Mouse (Mus musculus) layer of hippocampus, adult 2 months (tissue): ENCODE measurements around the gene Panx3. TPM values are rescaled to one million over a fixed set of nuclear protein-coding genes. Genes with fewer than 3 reads are reported as not detected.

Experiments
- DNase-seq, 2 experiments: peaks; one replicate each; pipeline ENCODE4 v3.0.0; 2022; ENCODE audit warnings: low spot score in 2 of 2
- H3K27ac ChIP-seq: fragments of 200-600 bp; 2 replicates; pipeline ENCODE4 v1.8.1; 2022
- H3K4me3 ChIP-seq: fragments of 200-600 bp; 2 replicates; pipeline ENCODE4 v1.8.1; 2022; ENCODE audit warnings: mild to moderate bottlenecking
- CTCF ChIP-seq: fragments of 200-600 bp; conservative IDR thresholded peaks from 2 replicates; pipeline ENCODE4 v1.8.1; 2022; ENCODE audit warnings: antibody characterized with exemption, mild to moderate bottlenecking, moderate library complexity
- total RNA-seq, 2 experiments: library from RNA; stranded (reverse); gene quantifications; 2 replicates each; pipeline ENCODE4 v1.2.3; 2021

The Panx3 gene
- total RNA-seq, 2 experiments from 2014 or later = not detected

DNA sequence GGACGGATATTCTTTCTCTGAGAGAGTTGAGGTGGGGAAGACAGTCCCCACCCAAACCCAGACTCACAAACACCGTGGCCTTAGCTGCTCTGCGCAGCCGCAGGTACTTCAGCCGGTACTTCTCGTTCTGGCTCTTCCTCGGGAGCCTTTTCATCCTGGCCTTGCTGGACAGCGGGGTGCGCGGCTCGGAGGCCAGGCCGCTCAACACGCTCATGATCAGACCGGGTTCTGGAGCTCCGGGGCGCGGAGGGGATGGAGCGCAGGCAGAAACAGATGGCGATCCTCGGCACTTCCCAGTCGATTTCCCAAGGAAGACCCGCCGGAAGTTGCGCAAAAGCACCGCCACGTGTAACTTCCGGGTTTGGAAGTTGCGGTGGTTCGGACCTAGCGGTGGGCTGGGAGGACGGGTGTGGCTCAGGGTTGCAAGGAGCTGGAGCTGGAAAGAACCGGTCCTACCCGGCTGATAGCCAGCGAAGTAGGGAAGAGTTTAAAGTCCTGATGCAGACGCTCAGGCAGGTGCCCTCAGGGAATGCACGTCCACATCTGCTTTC lies 12.0 kb downstream of the Panx3 start, which contains the start of gene Tbrg1:
Gene Tbrg1 (minus strand): TSS at position 382 of the 551 bp plus-strand sequence.
- peak; percentile 68 to 81 for DNase-seq
- TF ChIP-seq CTCF = no peak; the same call in 1 of the 2 replicates
- peak within 1 kb of the TSS; percentile 82 for H3K4me3 ChIP-seq
- peak within 1 kb of the TSS; percentile 81 for H3K27ac ChIP-seq

DNA sequence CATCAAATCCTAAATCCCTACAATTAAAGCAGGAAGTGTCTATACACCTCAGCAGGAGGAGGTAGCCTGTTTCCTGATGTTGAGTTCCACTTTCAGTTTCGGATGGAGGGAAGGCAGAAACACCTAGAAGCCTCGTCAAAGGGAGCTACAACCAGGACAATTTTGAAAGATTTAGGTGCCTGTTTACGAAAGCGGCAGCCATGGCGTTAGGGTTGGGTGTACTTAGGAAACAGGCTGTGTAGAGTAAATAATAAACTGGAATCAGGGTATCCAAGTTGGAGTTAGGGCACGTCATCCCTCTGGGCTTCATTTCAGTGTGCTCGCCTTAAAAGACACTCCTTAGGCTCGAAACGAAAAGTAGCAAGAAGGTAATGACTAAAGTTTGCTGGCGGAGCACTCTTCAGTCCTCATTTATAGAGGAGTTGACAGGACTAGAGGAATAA lies 12.6 kb downstream of the Panx3 start:
- peak overlapping the region; percentile 82 for H3K4me3 ChIP-seq
- peak overlapping the region; percentile 81 for H3K27ac ChIP-seq
- no peak for TF ChIP-seq CTCF
- DNase-seq = no peak

DNA sequence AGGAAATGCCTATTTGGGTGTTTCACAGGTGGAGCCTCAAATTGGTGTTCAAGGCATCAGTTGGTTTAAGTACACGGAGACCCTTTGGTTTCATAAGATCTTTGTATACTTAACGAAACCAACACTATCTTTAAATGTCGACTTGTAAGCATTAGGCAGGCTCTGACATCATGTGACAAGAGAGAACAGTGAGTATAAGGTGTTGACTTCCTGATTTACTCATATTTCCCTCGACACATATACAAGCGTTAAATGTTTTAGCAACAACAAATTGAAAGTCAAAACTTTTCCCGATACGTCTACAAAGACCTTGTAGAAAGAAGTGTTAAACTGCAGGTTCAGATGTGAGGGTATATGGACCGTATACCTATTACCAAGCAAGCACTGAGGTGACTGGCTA lies 13.1 kb downstream of the Panx3 start:
- no peak for TF ChIP-seq CTCF
- H3K27ac ChIP-seq = no peak overlapping the region
- H3K4me3 ChIP-seq = peak overlapping the region; percentile 82
- no peak for DNase-seq

DNA sequence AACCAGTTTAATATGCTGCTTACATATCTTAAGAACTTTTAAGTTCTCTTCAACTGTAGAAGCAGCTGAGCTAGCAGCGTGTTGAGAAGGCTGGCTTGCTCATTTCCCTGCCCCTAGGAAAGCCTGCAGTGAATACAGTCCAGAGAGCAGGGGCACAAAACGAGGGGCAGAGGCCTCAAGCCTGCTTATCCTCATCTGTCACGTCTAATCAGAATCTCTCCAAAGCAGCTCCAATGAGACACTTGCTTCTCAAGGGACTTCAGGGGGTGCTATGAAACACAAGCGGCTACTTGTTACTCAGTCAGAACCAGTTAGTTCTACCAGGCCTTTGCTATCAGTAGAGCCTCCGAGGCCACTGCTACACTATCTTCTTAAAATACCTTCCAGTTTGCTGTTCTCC lies 15.2 kb downstream of the Panx3 start:
- Histone ChIP-seq H3K27ac (no peak overlapping the region), H3K4me3 (no peak overlapping the region)
- no peak for DNase-seq
- TF ChIP-seq CTCF = no peak

DNA sequence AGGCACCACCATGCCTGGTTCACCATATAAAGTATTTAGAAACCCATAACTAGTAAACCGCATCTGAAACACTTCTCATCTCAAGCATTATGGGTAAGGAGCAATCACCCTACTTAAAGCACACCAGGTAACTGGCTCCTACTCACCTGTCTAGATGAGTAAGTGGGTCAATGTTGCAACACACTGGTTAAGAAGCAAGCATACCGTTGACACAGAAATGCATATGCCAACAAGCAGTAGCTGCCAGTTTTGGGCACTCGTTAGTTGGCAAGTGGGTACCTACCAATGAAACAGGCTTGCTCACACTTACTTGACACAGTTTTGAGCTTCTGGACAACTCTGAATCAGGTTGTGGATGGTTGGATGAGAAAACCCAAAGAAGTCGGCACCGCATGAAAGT lies 18.4 kb downstream of the Panx3 start:
- TF ChIP-seq CTCF = no peak
- no peak overlapping the region for H3K27ac ChIP-seq
- H3K4me3 ChIP-seq = no peak overlapping the region
- no peak for DNase-seq

DNA sequence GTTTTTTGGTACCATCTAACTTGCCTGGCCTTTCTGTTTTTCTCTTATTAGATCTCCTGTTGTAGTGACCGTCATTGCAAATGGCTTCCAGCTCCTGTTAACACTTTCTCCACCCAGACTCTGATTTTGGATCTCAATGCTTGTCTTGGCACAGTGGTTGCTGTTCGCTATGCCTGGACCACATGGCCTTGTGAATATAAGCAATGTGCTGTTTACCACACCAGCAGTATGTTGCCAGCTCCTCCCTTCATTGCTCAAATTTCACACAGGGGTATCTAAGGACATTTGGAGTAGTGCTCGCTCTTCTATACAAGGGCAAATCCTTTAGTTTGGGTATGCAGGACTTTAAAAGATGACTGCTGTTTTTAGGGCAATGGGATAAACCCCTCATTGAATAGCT lies 22.8 kb downstream of the Panx3 start:
- no peak for DNase-seq
- Histone ChIP-seq H3K27ac (peak overlapping the region; percentile 32; the same call in 1 of the 2 replicates), H3K4me3 (no peak overlapping the region)
- no peak for TF ChIP-seq CTCF

DNA sequence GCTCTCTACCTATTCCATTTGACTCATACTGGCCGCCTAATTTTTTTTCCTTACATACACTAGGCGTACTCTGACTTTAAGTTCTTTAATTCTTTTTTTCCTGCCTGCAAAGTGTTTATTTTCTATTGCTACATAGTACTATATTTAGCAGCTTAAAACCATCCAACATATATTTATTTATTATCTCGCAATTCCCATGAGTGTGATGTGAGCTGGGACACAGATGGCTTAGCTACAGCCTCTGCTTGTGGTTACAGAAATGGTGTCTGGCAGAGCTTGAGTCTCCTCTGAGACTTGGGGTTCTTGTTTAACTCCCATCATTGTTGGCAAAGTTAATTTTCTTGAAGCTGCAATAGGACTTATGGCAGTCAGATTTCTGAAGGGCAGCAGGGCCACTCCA lies 30.3 kb downstream of the Panx3 start:
- Histone ChIP-seq H3K27ac (no peak overlapping the region), H3K4me3 (no peak overlapping the region)
- no peak for TF ChIP-seq CTCF
- no peak for DNase-seq

DNA sequence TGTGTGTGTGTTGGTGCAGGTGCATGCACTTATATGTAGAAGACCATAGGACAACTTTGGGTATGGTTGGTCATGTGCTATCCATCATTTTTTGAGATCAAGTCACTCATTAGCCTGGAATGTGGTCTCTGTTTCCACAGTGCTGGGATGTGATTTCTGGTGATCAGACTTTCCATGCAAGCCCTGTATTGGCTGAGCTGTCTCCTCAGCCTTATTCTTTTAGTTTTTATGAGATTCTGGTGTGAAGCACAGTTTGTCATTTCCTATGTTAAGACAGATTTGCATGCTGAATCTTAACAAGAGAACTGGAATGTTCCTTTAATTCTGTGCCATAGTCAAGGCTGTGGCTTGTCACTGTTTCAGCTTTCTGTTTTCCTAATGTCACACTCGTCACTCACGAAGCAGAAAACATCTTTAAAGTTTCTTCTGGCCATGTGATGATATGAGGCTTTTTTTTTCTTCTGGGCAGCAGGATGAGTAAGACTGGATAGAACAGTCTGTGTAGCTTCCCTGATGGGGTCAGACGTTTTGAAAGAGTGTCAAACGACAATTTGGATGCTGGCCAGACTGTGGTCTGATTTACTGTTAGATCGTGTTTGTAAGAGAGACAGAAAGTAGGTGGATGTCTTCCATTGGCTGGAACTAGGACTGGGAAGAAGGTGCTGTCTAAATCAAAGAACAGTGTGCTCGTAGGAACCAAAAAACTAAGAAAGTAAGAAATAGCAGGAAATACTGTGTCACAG lies 32.1 kb downstream of the Panx3 start:
- TF ChIP-seq CTCF = no peak
- peak in 1 of 2 experiments; percentile 37 for DNase-seq
- peak overlapping the region; percentile 58 for H3K27ac ChIP-seq
- no peak overlapping the region for H3K4me3 ChIP-seq

DNA sequence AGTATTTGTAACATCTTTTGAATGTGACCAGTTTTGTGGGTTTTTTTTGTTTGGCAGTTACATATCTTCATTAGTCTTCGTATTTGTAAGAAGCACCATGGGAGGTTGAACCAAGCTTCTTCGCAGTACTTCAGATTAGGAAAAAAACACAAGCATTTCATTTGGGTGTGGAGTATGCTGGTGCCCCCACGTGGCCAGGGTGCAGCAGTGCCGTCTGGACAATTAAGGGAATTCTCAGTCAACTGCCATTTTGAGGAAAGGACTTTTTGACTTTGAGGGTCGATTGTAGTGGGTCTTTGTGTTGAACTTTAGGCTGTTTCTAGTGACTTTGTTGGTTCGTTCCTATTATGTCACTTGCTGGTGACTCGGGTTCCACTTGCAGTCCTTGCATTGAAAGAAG lies 32.7 kb downstream of the Panx3 start:
- peak; percentile 53 to 70 for DNase-seq
- H3K4me3 ChIP-seq = no peak overlapping the region
- peak overlapping the region; percentile 58 for H3K27ac ChIP-seq
- peak; percentile 89 for TF ChIP-seq CTCF

DNA sequence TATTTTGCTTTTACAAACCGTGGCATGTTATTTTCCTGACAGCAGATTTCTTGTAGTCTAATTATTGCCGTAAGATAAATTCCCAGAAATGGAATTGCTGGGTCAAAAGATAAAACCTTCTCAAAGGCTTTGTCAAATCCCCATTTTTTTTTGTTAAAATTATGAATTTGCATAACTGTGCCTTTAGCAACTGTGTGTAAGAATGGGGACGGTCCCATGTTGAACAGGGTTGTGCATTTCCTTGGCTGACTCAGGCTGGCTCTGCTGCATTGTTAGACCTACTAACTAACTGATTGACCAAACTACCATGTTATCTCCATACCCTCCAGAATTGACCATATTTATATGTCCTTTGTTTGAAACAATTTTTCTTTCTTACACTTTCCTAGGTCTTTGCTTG lies 34.8 kb downstream of the Panx3 start:
- Histone ChIP-seq H3K4me3 (no peak overlapping the region), H3K27ac (no peak overlapping the region)
- TF ChIP-seq CTCF = no peak
- DNase-seq = no peak

DNA sequence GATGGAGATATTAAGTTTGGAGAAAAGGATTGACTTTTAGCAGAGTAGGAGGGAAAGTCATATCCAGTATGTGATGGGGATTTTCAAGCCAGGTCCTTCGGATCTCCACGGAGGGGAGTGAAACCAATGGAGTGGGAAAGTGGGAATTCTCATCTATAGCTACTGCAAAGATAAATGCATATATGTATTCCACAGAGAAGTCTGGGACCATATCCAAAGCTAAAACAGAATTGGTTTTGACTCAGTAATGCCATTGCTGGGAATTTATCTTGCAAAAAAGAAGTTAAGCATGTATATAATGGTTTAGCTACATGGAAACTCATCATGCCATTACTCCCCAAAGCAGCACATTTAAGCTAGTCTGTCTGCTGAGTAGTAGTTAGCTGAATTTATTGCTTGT lies 36.7 kb downstream of the Panx3 start:
- no peak for TF ChIP-seq CTCF
- no peak overlapping the region for H3K4me3 ChIP-seq
- no peak overlapping the region for H3K27ac ChIP-seq
- no peak for DNase-seq

DNA sequence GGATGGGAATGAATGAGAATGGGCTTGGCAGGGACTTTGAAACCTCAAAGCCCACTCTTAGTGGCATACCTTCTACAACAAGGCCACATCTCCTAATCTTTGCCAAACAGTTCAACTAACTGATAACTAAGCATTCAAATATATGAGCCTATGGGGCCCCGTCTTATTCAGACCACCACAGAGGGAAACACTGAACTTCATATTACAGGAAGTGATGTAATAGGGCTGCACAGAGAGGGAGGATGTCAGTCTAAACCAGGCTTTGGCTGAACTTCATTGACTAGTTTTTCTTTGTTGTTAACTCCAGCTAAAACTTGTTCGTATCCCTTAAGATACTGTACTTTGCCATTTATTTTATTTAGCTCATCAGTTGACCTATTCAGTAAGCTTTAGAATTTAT lies 39.1 kb downstream of the Panx3 start:
- Histone ChIP-seq H3K4me3 (no peak overlapping the region), H3K27ac (no peak overlapping the region)
- no peak for DNase-seq
- TF ChIP-seq CTCF = no peak

DNA sequence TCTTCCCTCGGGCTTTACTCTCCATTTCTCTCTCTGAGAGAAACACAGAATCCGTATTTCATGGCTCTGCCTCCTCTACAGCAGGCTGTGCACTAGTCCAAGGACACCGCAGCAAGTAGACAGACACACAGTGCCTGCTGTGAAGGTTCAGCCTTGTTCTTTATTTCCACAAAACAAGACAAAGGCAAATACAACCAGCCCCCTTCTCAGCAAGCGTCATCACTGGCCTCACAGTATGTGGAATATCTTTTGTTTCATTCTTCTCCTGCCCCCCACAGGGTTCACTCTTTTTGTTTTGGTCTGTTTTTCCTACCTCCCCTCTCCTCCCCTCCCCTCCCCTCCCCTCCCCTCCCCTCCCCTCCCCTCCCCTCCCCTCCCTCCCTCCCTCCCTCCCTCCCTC lies 40.5 kb downstream of the Panx3 start:
- Histone ChIP-seq H3K4me3 (no peak overlapping the region), H3K27ac (no peak overlapping the region)
- no peak for TF ChIP-seq CTCF
- DNase-seq = no peak

DNA sequence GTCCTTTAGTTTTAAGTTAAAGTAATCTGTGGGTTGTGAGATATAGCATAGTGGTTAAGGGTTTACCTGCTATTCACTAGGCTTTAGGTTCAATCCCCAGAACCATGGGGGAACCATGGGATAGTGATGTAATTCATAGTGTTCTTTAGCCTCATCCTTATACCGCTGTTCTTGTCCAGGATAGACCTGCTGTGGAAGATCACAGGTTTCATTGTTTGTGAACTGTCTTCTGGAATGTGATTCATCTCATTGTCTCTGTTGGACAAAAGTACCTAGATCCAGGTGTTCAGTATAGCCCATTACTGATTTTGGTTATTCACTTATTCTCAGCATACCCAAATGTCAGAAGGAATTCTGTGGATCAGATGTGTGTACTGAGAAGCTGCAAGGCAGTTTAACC lies 41.8 kb downstream of the Panx3 start:
- peak overlapping the region; percentile 94 for H3K27ac ChIP-seq
- H3K4me3 ChIP-seq = no peak overlapping the region
- no peak for TF ChIP-seq CTCF
- no peak for DNase-seq
